Mouse (Mus musculus) hindbrain, embryonic 16.5 days (tissue): ENCODE measurements around the gene Cyp17a1. TPM values are rescaled to one million over a fixed set of nuclear protein-coding genes. Genes with fewer than 3 reads are reported as not detected.

Source experiments
- ATAC-seq: fragments of 200-750 bp; cut with Nextera tagmentation; 2 replicates; pipeline ENCODE4 v1.8.0; 2017; ENCODE audit warnings: moderate TSS enrichment, moderate library complexity
- H3K27ac ChIP-seq: fragments of 300-500 bp; sonication (generic); 2 replicates; pipeline ENCODE4 v1.5.1; 2014; ENCODE audit warnings: low read depth, mild to moderate bottlenecking, control low read depth, low read length, moderate library complexity
- H3K27me3 ChIP-seq: fragments of 300-500 bp; sonication (generic); replicated peaks from 2 replicates; pipeline ENCODE4 v1.6.1; 2014; ENCODE audit warnings: low read length; ENCODE audit not compliant: control insufficient read depth, insufficient read depth
- H3K36me3 ChIP-seq: fragments of 300-500 bp; sonication (generic); 2 replicates; pipeline ENCODE4 v1.6.1; 2014; ENCODE audit warnings: mild to moderate bottlenecking, low read length, moderate library complexity, mixed read lengths; ENCODE audit not compliant: control insufficient read depth, insufficient read depth
- H3K4me1 ChIP-seq: fragments of 300-500 bp; sonication (generic); 2 replicates; pipeline ENCODE4 v1.6.1; 2014; ENCODE audit warnings: low read depth, low read length; ENCODE audit not compliant: control insufficient read depth, insufficient read depth
- H3K4me2 ChIP-seq: fragments of 300-500 bp; sonication (generic); 2 replicates; pipeline ENCODE4 v1.6.1; 2014; ENCODE audit warnings: mild to moderate bottlenecking, low read length, control low read depth, moderate library complexity
- H3K4me3 ChIP-seq: fragments of 300-500 bp; sonication (generic); 2 replicates; pipeline ENCODE4 v1.5.1; 2014; ENCODE audit warnings: mild to moderate bottlenecking, low read length, control low read depth, moderate library complexity
- H3K9ac ChIP-seq: fragments of 300-500 bp; sonication (generic); 2 replicates; pipeline ENCODE4 v1.6.1; 2014; ENCODE audit warnings: low read depth, mild to moderate bottlenecking, control low read depth, low read length, moderate library complexity
- H3K9me3 ChIP-seq: fragments of 300-500 bp; sonication (generic); 2 replicates; pipeline ENCODE4 v1.6.1; 2014; ENCODE audit warnings: mild to moderate bottlenecking, low read length, moderate library complexity; ENCODE audit not compliant: control insufficient read depth
- WGBS: fragments of 180-500 bp; shearing (Covaris S2); extraction: QIAGEN DNeasy Blood & Tissue Kit; methylation state at CpG from one replicate; pipeline ENCODE4 v1.1.7; 2014; 5-methylcytosine and 5-hydroxymethylcytosine counted together
- polyA plus RNA-seq: library from polyadenylated mRNA; unstranded; fragments of >200 nt; fragmentation: Nextera tagmentation; extraction: Ambion mirVana; gene quantifications from 2 replicates; pipeline ENCODE4 v1.2.1, GENCODE M21; 2015

The Cyp17a1 gene
- polyA plus RNA-seq, 1 experiment from 2014 or later = not detected

- ATAC-seq = no peak
- H3K36me3 ChIP-seq = 0 out of 2 replicates have a peak, but pooled peaks cover 3% of the 10 kb centered on the region
- H3K27ac ChIP-seq = no peak overlapping the region; the same call in 1 of the 2 replicates
- no peaks in the 10 kb centered on the region for H3K9me3 ChIP-seq
- no peaks in the 10 kb centered on the region for H3K27me3 ChIP-seq
- peaks cover 42% of the 10 kb centered on the region for H3K4me1 ChIP-seq
- no peak overlapping the region for H3K4me2 ChIP-seq
- WGBS = 61% methylated on average over 19 of the region's 19 CpGs
- H3K4me3 ChIP-seq = no peak overlapping the region
- no peak overlapping the region for H3K9ac ChIP-seq
Measured at GRCm38 (mm10) chr19:46619001-46619400, 54.0 kb downstream of the Cyp17a1 start.

GRCm38 (mm10) chr19:46618322-46618721 is 54.6 kb downstream of the Cyp17a1 start:
- no peak overlapping the region for H3K27ac ChIP-seq
- no peak overlapping the region for H3K4me2 ChIP-seq
- 0 out of 2 replicates have a peak, but pooled peaks cover 3% of the 10 kb centered on the region for H3K36me3 ChIP-seq
- no peak overlapping the region for H3K4me3 ChIP-seq
- 43% methylated on average over 9 of the region's 9 CpGs for WGBS
- H3K4me1 ChIP-seq = peaks cover 35% of the 10 kb centered on the region
- H3K27me3 ChIP-seq = no peaks in the 10 kb centered on the region
- no peak for ATAC-seq
- H3K9me3 ChIP-seq = no peaks in the 10 kb centered on the region
- no peak overlapping the region for H3K9ac ChIP-seq

- Histone ChIP-seq H3K9ac (no peak overlapping the region), H3K4me2 (no peak overlapping the region), H3K4me3 (no peak overlapping the region), H3K27me3 (no peaks in the 10 kb centered on the region), H3K4me1 (peaks cover 26% of the 10 kb centered on the region), H3K9me3 (no peaks in the 10 kb centered on the region), H3K27ac (no peak overlapping the region), H3K36me3 (0 out of 2 replicates have a peak, but pooled peaks cover 3% of the 10 kb centered on the region)
- 89% methylated on average over 8 of the region's 8 CpGs for WGBS
- no peak for ATAC-seq
Measured at GRCm38 (mm10) chr19:46617361-46617760, 55.6 kb downstream of the Cyp17a1 start.

Other genes with a start within 250 kb of the Cyp17a1 start
- 23.4 and 27.6 TPM in 2 replicates for gene Trim8, start 171.5 kb downstream of the Cyp17a1 start, polyA plus RNA-seq
- gene Arl3, start 100.0 kb downstream of the Cyp17a1 start, polyA plus RNA-seq = 211 and 247 TPM in 2 replicates
- gene Sfxn2, start 99.8 kb downstream of the Cyp17a1 start, polyA plus RNA-seq = 9.9 and 10.5 TPM in 2 replicates
- 32.0 and 40.0 TPM in 2 replicates for gene Wbp1l, start 74.1 kb downstream of the Cyp17a1 start, polyA plus RNA-seq
- gene Borcs7, start 16.7 kb upstream of the Cyp17a1 start, polyA plus RNA-seq = 24.1 and 26.7 TPM in 2 replicates
- 38.0 and 38.6 TPM in 2 replicates for gene As3mt, start 34.3 kb upstream of the Cyp17a1 start, polyA plus RNA-seq
- 5.8 and 6.6 TPM in 2 replicates for gene Cnnm2, start 88.4 kb upstream of the Cyp17a1 start, polyA plus RNA-seq